Mouse (Mus musculus): Measurements from ENCODE around the gene Gm49387. TPM values are rescaled to one million over a fixed set of nuclear protein-coding genes. Genes with fewer than 3 reads are reported as not detected.

Gene Gm49387
- polyA plus RNA-seq, 1 experiment, result not detected

DNA sequence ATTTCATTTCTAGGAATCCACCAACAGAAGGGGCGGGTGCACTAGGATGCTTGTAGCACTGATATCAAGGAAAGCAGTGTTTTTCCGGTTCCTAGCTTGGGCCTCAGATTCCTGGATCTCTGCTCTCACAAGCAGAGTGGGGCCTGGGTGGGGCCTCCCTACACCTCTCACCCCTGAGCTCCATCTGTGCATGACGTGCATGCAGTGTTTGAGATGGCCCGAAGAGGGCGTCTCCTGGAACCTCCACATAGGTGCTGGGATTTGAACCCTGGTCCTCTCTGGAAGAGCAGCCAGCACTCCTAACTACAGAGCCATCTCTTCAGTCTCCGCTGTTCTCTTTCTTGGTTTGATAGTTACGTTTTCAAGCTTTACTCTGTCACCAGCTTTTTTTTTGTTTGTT lies 85.7 kb downstream of the Gm49387 start:
- no peak overlapping the region for H3K27ac ChIP-seq (ENCODE audit: insufficient read depth, low read length)
- H3K9ac ChIP-seq (ENCODE audit: low read depth, poor library complexity, severe bottlenecking), result no peak overlapping the region
- no peaks in the 10 kb centered on the region for H3K4me1 ChIP-seq (ENCODE audit: control insufficient read depth, insufficient read depth, low read length)
- H3K4me3 ChIP-seq (ENCODE audit: low read depth, low read length), result no peak overlapping the region
- H3K27me3 ChIP-seq (ENCODE audit: control insufficient read depth, insufficient read depth, low read length, poor library complexity, severe bottlenecking), result no peaks in the 10 kb centered on the region
- H3K36me3 ChIP-seq (ENCODE audit: control insufficient read depth, insufficient read depth, low read length, poor library complexity, severe bottlenecking), result no peaks in the 10 kb centered on the region
- no peaks in the 10 kb centered on the region for H3K9me3 ChIP-seq (replicated peaks; ENCODE audit: control insufficient read depth, insufficient read depth, low read length, poor library complexity, severe bottlenecking)
- TF ChIP-seq EP300 (IDR thresholded peaks at IDR 0.05; ENCODE audit: insufficient read depth, low read depth, low read length) (no peak), CTCF (IDR thresholded peaks at IDR 0.05; ENCODE audit: low read depth, low read length) (no peak), POLR2A (IDR thresholded peaks at IDR 0.05; ENCODE audit: insufficient read depth, low read length) (no peak)

- Histone ChIP-seq H3K27me3 (ENCODE audit: control insufficient read depth, insufficient read depth, low read length, poor library complexity, severe bottlenecking) (no peaks in the 10 kb centered on the region), H3K4me3 (ENCODE audit: low read depth, low read length) (no peak overlapping the region), H3K27ac (ENCODE audit: insufficient read depth, low read length) (no peak overlapping the region), H3K4me1 (ENCODE audit: control insufficient read depth, insufficient read depth, low read length) (no peaks in the 10 kb centered on the region), H3K36me3 (ENCODE audit: control insufficient read depth, insufficient read depth, low read length, poor library complexity, severe bottlenecking) (no peaks in the 10 kb centered on the region), H3K9ac (ENCODE audit: low read depth, poor library complexity, severe bottlenecking) (no peak overlapping the region), H3K9me3 (replicated peaks; ENCODE audit: control insufficient read depth, insufficient read depth, low read length, poor library complexity, severe bottlenecking) (no peaks in the 10 kb centered on the region)
- TF ChIP-seq POLR2A (IDR thresholded peaks at IDR 0.05; ENCODE audit: insufficient read depth, low read length) (no peak), CTCF (IDR thresholded peaks at IDR 0.05; ENCODE audit: low read depth, low read length) (no peak), EP300 (IDR thresholded peaks at IDR 0.05; ENCODE audit: insufficient read depth, low read depth, low read length) (no peak)
These were observed 96.7 kb downstream of the Gm49387 start for GRCm38 (mm10) chr14:31543885-31544442.

DNA sequence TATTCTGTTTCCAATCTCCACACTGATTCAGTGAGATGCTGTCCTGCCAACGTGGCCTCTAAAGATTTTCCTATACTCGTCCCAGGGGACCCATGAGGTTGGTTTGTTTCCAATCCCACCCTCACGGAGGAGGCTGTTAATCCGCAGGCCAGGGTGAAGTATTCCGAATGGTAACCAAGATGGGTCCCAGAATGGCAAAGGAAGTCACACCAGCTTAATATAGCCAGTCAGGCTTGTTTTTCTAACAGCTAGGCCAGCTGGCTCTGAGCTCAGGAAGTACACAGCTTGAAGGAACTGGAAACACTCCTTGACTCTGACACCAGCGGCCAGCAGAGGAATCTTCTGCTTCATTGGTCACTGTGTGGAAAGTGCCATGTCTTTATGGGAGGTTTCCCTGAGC lies 103.4 kb downstream of the Gm49387 start:
- TF ChIP-seq POLR2A (IDR thresholded peaks at IDR 0.05; ENCODE audit: insufficient read depth, low read length) (no peak), CTCF (IDR thresholded peaks at IDR 0.05; ENCODE audit: low read depth, low read length) (no peak), EP300 (IDR thresholded peaks at IDR 0.05; ENCODE audit: insufficient read depth, low read depth, low read length) (no peak)
- Histone ChIP-seq H3K4me1 (ENCODE audit: control insufficient read depth, insufficient read depth, low read length) (no peaks in the 10 kb centered on the region), H3K36me3 (ENCODE audit: control insufficient read depth, insufficient read depth, low read length, poor library complexity, severe bottlenecking) (no peaks in the 10 kb centered on the region), H3K4me3 (ENCODE audit: low read depth, low read length) (no peak overlapping the region), H3K9ac (ENCODE audit: low read depth, poor library complexity, severe bottlenecking) (no peak overlapping the region), H3K27me3 (ENCODE audit: control insufficient read depth, insufficient read depth, low read length, poor library complexity, severe bottlenecking) (no peaks in the 10 kb centered on the region; the same call in 1 of the 2 replicates), H3K9me3 (replicated peaks; ENCODE audit: control insufficient read depth, insufficient read depth, low read length, poor library complexity, severe bottlenecking) (no peaks in the 10 kb centered on the region), H3K27ac (ENCODE audit: insufficient read depth, low read length) (no peak overlapping the region)

DNA sequence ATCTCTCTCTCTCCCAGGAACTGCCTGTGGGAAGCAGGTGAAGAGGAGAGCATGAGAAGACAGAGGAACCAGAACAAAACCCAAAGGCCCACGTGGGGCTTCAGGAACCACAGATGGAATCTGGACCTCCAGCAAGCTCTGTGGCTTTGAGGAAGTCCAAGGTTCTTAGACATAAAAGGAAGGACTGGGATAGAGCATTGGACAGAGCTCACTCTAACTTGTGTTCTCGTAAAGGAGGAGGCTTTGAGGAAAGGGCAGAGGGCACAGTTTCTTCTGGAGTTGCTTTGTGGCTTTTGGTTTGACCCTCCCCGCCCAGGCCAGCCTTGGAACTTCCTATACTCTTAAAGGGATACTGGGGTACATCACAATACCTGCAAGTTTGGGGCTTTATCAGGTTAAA lies 108.0 kb downstream of the Gm49387 start:
- Histone ChIP-seq H3K9me3 (replicated peaks; ENCODE audit: control insufficient read depth, insufficient read depth, low read length, poor library complexity, severe bottlenecking) (no peaks in the 10 kb centered on the region), H3K4me1 (ENCODE audit: control insufficient read depth, insufficient read depth, low read length) (no peaks in the 10 kb centered on the region), H3K9ac (ENCODE audit: low read depth, poor library complexity, severe bottlenecking) (no peak overlapping the region), H3K4me3 (ENCODE audit: low read depth, low read length) (no peak overlapping the region), H3K27me3 (ENCODE audit: control insufficient read depth, insufficient read depth, low read length, poor library complexity, severe bottlenecking) (no peaks in the 10 kb centered on the region), H3K27ac (ENCODE audit: insufficient read depth, low read length) (no peak overlapping the region), H3K36me3 (ENCODE audit: control insufficient read depth, insufficient read depth, low read length, poor library complexity, severe bottlenecking) (no peaks in the 10 kb centered on the region)
- TF ChIP-seq CTCF (IDR thresholded peaks at IDR 0.05; ENCODE audit: low read depth, low read length), result no peak
- no peak for TF ChIP-seq POLR2A (IDR thresholded peaks at IDR 0.05; ENCODE audit: insufficient read depth, low read length)

GRCm38 (mm10) chr14:31531506-31532148 lies 109.1 kb downstream of the Gm49387 start:
- Histone ChIP-seq H3K9ac (ENCODE audit: low read depth, poor library complexity, severe bottlenecking) (no peak overlapping the region), H3K9me3 (replicated peaks; ENCODE audit: control insufficient read depth, insufficient read depth, low read length, poor library complexity, severe bottlenecking) (no peaks in the 10 kb centered on the region), H3K36me3 (ENCODE audit: control insufficient read depth, insufficient read depth, low read length, poor library complexity, severe bottlenecking) (no peaks in the 10 kb centered on the region), H3K27ac (ENCODE audit: insufficient read depth, low read length) (no peak overlapping the region), H3K4me3 (ENCODE audit: low read depth, low read length) (no peak overlapping the region), H3K4me1 (ENCODE audit: control insufficient read depth, insufficient read depth, low read length) (no peaks in the 10 kb centered on the region), H3K27me3 (ENCODE audit: control insufficient read depth, insufficient read depth, low read length, poor library complexity, severe bottlenecking) (no peaks in the 10 kb centered on the region)
- TF ChIP-seq CTCF (IDR thresholded peaks at IDR 0.05; ENCODE audit: low read depth, low read length), result no peak
- no peak for TF ChIP-seq EP300 (IDR thresholded peaks at IDR 0.05; ENCODE audit: insufficient read depth, low read depth, low read length)
- TF ChIP-seq POLR2A (IDR thresholded peaks at IDR 0.05; ENCODE audit: insufficient read depth, low read length), result no peak

DNA sequence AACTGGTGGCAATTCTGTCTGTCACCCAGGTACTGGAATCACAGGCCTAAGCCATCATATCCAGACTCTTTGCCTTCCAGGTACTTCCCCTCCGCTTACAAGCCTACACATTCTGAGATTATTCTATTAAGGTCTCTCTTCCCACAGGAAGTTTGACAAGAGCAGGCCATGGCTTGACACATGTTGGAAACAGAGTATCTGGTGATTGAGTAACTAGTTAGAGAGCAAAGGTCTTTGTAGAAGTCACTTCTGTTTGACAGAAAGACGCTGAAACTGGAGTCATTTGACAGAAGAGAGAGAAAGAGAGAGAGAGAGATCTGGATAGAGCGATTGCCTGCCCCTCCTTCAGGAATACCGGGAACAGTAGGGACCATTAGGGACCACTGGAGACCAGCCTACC lies 109.8 kb downstream of the Gm49387 start:
- Histone ChIP-seq H3K27me3 (ENCODE audit: control insufficient read depth, insufficient read depth, low read length, poor library complexity, severe bottlenecking) (no peaks in the 10 kb centered on the region), H3K4me1 (ENCODE audit: control insufficient read depth, insufficient read depth, low read length) (no peaks in the 10 kb centered on the region), H3K9me3 (replicated peaks; ENCODE audit: control insufficient read depth, insufficient read depth, low read length, poor library complexity, severe bottlenecking) (no peaks in the 10 kb centered on the region), H3K36me3 (ENCODE audit: control insufficient read depth, insufficient read depth, low read length, poor library complexity, severe bottlenecking) (no peaks in the 10 kb centered on the region), H3K27ac (ENCODE audit: insufficient read depth, low read length) (no peak overlapping the region), H3K4me3 (ENCODE audit: low read depth, low read length) (no peak overlapping the region), H3K9ac (ENCODE audit: low read depth, poor library complexity, severe bottlenecking) (no peak overlapping the region)
- no peak for TF ChIP-seq POLR2A (IDR thresholded peaks at IDR 0.05; ENCODE audit: insufficient read depth, low read length)
- TF ChIP-seq CTCF (IDR thresholded peaks at IDR 0.05; ENCODE audit: low read depth, low read length), result no peak
- TF ChIP-seq EP300 (IDR thresholded peaks at IDR 0.05; ENCODE audit: insufficient read depth, low read depth, low read length), result no peak
